Mouse (Mus musculus): Measurements from ENCODE around the gene Mcpt4. TPM values are rescaled to one million over a fixed set of nuclear protein-coding genes. Genes with fewer than 3 reads are reported as not detected.

Gene Mcpt4
- 0.16 and 0.17 TPM in 2 replicates for polyA plus RNA-seq (2012; rRNA removed)

DNA sequence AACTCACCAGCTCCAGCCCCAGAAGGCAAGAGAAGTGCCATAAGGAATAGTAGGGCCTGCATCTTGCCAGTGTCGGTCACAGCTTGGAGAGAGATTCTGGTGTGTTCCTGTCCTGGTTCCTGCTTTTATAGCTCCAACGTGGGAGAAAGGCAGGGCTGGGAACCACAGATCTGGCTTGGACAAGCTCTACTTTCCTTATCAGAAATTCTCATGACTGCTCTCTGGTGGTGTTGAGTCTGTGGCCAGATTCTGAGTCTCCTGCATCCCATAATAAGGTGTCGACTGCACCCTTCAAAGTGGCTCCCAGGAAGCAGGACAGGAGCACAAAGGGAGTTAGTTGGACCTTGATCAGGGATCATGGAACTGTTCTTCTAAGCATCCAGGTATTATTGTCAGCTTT is at the start of gene Mcpt4:
Mcpt4 (minus strand) TSS at position 101 of the 400 bp plus-strand sequence.

DNA sequence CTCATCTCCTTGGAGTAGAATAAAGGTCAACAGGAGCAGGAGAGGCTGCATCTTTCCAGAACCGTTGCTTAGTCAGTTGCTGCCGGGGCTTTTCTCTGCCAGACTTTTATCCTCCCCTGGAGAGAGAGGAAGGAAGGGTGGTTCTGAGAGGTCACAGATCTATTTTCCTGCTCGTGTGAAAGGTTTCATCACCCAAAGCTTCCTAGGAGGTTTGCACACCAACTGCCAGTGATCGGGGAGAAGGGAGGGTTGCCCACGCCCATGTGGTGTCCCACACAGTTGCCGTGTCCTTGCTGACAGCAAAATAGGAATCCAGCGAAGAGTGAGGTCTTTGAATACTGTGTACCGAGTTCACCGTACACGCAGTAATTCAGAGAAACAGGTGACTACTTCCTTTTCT is 40.3 kb upstream of the Mcpt4 start, which contains the start of gene Ctsg:
Ctsg (minus strand) TSS at position 189 of the 400 bp plus-strand sequence.

DNA sequence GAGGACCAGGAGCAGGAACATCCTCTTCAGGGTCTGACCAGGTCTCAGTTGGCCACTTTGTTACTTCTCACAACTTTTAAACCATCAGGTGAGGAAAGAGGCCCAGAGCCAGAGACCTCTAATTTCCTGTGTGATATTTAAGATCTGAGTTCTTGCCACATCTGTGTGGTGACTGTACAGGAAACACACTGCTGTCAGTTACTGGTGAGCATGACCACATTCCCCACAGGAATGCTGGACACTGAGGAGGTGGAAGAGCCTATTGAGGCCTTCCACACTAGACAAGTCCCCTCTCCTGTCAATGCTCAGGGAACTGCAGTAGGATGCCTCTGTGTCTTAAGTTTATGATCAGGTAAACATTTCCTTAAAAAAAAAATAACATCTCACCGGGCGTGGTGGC is 23.1 kb upstream of the Mcpt4 start, which contains the start of gene Mcpt8:
Mcpt8 (minus strand) TSS at position 107 of the 400 bp plus-strand sequence.

DNA sequence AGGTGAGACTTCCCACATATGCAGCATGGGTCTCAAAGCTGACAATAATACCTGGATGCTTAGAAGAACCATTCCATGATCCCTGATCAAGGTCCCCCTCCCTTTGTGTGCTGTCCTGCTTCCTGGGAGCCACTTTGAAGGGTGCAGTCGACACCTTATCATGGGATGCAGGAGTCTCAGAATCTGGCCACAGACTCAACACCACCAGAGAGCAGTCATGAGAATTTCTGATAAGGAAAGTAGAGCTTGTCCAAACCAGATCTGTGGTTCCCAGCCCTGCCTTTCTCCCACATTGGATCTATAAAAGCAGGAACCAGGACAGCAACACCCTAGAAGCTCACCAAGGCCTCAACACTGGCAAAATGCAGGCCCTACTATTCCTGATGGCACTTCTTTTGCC is 20.3 kb downstream of the Mcpt4 start, which contains the start of gene Mcpt2:
Mcpt2 (plus strand) TSS at position 250 of the 400 bp plus-strand sequence.

DNA sequence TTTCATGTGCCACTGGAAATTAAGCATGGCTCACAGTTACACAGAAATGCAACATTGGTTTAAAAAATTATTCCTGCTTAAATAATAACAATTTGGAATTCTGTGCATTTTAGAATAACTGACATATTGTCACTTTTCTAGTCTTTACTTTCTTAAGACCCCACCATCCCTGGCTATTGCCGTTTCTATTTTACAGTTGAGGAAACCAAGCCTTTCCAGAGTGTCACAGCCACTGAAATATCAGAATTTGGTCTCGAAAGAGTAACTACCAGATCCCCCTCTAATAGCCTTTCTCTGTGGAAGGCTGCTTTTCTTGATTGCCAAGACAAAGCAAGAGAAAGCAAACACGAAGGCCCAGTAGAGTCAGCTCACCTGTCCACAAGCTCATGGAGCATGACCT is 31.7 kb downstream of the Mcpt4 start, which contains the start of gene Mcpt9:
Mcpt9 (minus strand) TSS at position 101 of the 400 bp plus-strand sequence.

DNA sequence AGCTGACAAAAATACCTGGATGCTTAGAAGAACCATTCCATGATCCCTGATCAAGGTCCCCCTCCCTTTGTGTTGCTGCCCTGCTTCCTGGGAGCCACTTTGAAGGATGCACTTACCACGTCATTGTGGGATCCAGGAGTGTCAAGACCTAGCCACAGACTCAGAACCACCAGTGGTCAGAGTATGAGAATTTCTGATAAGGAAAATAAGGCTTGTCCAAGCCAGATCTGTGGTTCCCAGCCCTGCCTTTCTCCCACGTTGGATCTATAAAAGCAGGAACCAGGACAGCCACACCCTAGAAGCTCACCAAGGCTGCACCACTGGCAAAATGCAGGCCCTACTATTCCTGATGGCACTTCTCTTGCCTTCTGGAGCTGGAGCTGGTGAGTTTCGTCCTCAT is 44.4 kb downstream of the Mcpt4 start, which contains the start of gene Mcpt1:
Mcpt1 (plus strand) TSS at position 301 of the 400 bp plus-strand sequence.

Other genes with a start within 250 kb of the Mcpt4 start
- gene Nfatc4, start 239.2 kb downstream of the Mcpt4 start, polyA plus RNA-seq (2012; rRNA removed), result 20.1 and 23.7 TPM in 2 replicates
- 4.1 and 4.5 TPM in 2 replicates for gene Nynrin, start 208.3 kb downstream of the Mcpt4 start, polyA plus RNA-seq (2012; rRNA removed)
- gene Cbln3, start 177.9 kb downstream of the Mcpt4 start, polyA plus RNA-seq (2012; rRNA removed), result 2.8 TPM in 2 replicates
- 44.3 and 49.9 TPM in 2 replicates for gene Khnyn, start 177.4 kb downstream of the Mcpt4 start, polyA plus RNA-seq (2012; rRNA removed)
- gene Sdr39u1, start 162.0 kb downstream of the Mcpt4 start, polyA plus RNA-seq (2012; rRNA removed), result 36.9 and 38.3 TPM in 2 replicates
- 0.52 and 0.98 TPM in 2 replicates for gene Cma1, start 117.6 kb downstream of the Mcpt4 start, polyA plus RNA-seq (2012; rRNA removed)
- not detected in 2 replicates for gene Cma2, start 111.3 kb downstream of the Mcpt4 start, polyA plus RNA-seq (2012; rRNA removed)
- gene Mcpt1, start 44.3 kb downstream of the Mcpt4 start, polyA plus RNA-seq (2012; rRNA removed), result 0.27 and 1.2 TPM in 2 replicates
- gene Mcpt9, start 31.8 kb downstream of the Mcpt4 start, polyA plus RNA-seq (2012; rRNA removed), result not detected in 2 replicates
- 0.29 TPM in 1 of 2 replicates, not detected in the other for gene Mcpt2, start 20.3 kb downstream of the Mcpt4 start, polyA plus RNA-seq (2012; rRNA removed)
- not detected in 2 replicates for gene Mcpt8, start 23.0 kb upstream of the Mcpt4 start, polyA plus RNA-seq (2012; rRNA removed)
- gene Ctsg, start 40.3 kb upstream of the Mcpt4 start, polyA plus RNA-seq (2012; rRNA removed), result not detected in 2 replicates
- not detected in 2 replicates for gene Gzme, start 58.3 kb upstream of the Mcpt4 start, polyA plus RNA-seq (2012; rRNA removed)
- not detected in 2 replicates for gene Gzmd, start 70.3 kb upstream of the Mcpt4 start, polyA plus RNA-seq (2012; rRNA removed)
- not detected in 2 replicates for gene Gzmg, start 97.3 kb upstream of the Mcpt4 start, polyA plus RNA-seq (2012; rRNA removed)
- gene Gzmn, start 112.3 kb upstream of the Mcpt4 start, polyA plus RNA-seq (2012; rRNA removed), result not detected in 2 replicates
- gene Gzmf, start 149.1 kb upstream of the Mcpt4 start, polyA plus RNA-seq (2012; rRNA removed), result not detected in 2 replicates
- gene Gzmc, start 172.3 kb upstream of the Mcpt4 start, polyA plus RNA-seq (2012; rRNA removed), result not detected in 2 replicates
- gene Gzmb, start 199.9 kb upstream of the Mcpt4 start, polyA plus RNA-seq (2012; rRNA removed), result 0.47 and 1.1 TPM in 2 replicates

All from colon, adult 2 months (tissue).